Mouse (Mus musculus): ENCODE measurements at regions not wholly inside any gene's neighbourhood (a gene's known extent, or its start where the extent isn't known, plus 50 kb on each side); places are given as distances from the start of the nearest gene placed in this dataset.

DNA sequence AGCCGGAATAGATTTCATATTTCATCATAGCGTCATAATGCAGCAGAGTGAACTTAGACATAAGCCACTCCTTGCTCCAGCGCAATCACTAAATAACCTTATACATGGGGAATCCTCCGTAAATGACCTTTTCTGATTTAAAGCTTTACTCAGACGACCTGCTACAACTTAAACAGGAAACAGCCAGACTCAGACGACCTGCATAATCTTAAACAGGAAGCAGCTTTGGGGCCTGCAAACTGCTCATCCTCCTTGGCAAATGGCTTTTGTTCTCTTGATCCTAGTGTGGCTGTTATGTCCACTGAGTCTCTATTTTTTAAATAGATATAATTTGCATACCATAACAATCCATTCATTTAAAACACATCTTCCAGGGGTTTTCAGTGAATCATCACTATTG lies 76.9 kb upstream of the Magi3 start:
- no peak for TF ChIP-seq EP300 (IDR thresholded peaks at IDR 0.05; ENCODE audit: low read depth)
- TF ChIP-seq CTCF (IDR thresholded peaks at IDR 0.05; ENCODE audit: low read depth), result no peak

Data from heart, postnatal 0 days (tissue).